Mouse (Mus musculus) v-Abl transformed pro-B cells (cell line): ENCODE measurements at regions not wholly inside any gene's neighbourhood (a gene's known extent, or its start where the extent isn't known, plus 50 kb on each side); places are given as distances from the start of the nearest gene placed in this dataset.

Experiments
- in situ Hi-C, 2 experiments: fragments of 400-800 bp; cut with MboI; formaldehyde crosslinking; loops; one replicate each; pipeline ENCODE4 v1.15.1; 2025; ENCODE audit not compliant: unreplicated experiment in 2 of 2

GRCm38 (mm10) chr1:40907813-40908212 lies 102.4 kb downstream of the Tmem182 start:
- in situ Hi-C loops, result no loop called here

GRCm38 (mm10) chr1:40913591-40913990 lies 108.2 kb downstream of the Tmem182 start:
- in situ Hi-C loops, result no loop called here

GRCm38 (mm10) chr1:40924271-40924670 lies 118.9 kb downstream of the Tmem182 start:
- in situ Hi-C loops, result no loop called here

GRCm38 (mm10) chr1:40924780-40925179 lies 119.4 kb downstream of the Tmem182 start:
- in situ Hi-C loops, result no loop called here

GRCm38 (mm10) chr1:40931374-40931773 lies 126.0 kb downstream of the Tmem182 start:
- in situ Hi-C loops, result no loop called here

GRCm38 (mm10) chr1:40936729-40937128 lies 131.3 kb downstream of the Tmem182 start:
- in situ Hi-C loops, result no loop called here

- in situ Hi-C loops, result no loop called here
These were observed 137.3 kb downstream of the Tmem182 start for GRCm38 (mm10) chr1:40942751-40943150.

- in situ Hi-C loops, result no loop called here
These were observed 137.8 kb downstream of the Tmem182 start for GRCm38 (mm10) chr1:40943165-40943564.

- in situ Hi-C loops, result no loop called here
These were observed 145.2 kb downstream of the Tmem182 start for GRCm38 (mm10) chr1:40950641-40951040.

GRCm38 (mm10) chr1:40954720-40955163 lies 149.3 kb downstream of the Tmem182 start:
- in situ Hi-C loops, result no loop called here

- in situ Hi-C loops, result no loop called here
These were observed 162.5 kb downstream of the Tmem182 start for GRCm38 (mm10) chr1:40967768-40968504.

- in situ Hi-C loops, result no loop called here
These were observed 178.4 kb downstream of the Tmem182 start for GRCm38 (mm10) chr1:40983762-40984161.

GRCm38 (mm10) chr1:40993327-40993726 lies 187.9 kb downstream of the Tmem182 start:
- in situ Hi-C loops, result no loop called here

- in situ Hi-C loops, result no loop called here
These were observed 196.0 kb downstream of the Tmem182 start for GRCm38 (mm10) chr1:41001154-41001949.

GRCm38 (mm10) chr1:41002006-41002405 lies 196.6 kb downstream of the Tmem182 start:
- in situ Hi-C loops, result no loop called here

- in situ Hi-C loops, result no loop called here
These were observed 221.5 kb downstream of the Tmem182 start for GRCm38 (mm10) chr1:41026943-41027342.

GRCm38 (mm10) chr1:41027540-41027978 lies 222.2 kb downstream of the Tmem182 start:
- in situ Hi-C loops, result no loop called here

GRCm38 (mm10) chr1:41028021-41028420 lies 222.6 kb downstream of the Tmem182 start:
- in situ Hi-C loops, result no loop called here

GRCm38 (mm10) chr1:41035085-41035880 lies 229.9 kb downstream of the Tmem182 start:
- in situ Hi-C loops, result no loop called here

GRCm38 (mm10) chr1:41036940-41037339 lies 231.5 kb downstream of the Tmem182 start:
- in situ Hi-C loops, result no loop called here

GRCm38 (mm10) chr1:41054426-41054955 lies 249.1 kb downstream of the Tmem182 start:
- in situ Hi-C loops, result no loop called here
